Mouse (Mus musculus) cerebellum, adult 2 months (tissue): ENCODE data around the gene Tuba1c. TPM values are rescaled to one million over a fixed set of nuclear protein-coding genes. Genes with fewer than 3 reads are reported as not detected.

Experiments
- DNase-seq, 2 experiments: peaks; one replicate each; pipeline ENCODE4 v3.0.0; 2021
- H3K27ac ChIP-seq: fragments of 200-500 bp; 2 replicates; pipeline ENCODE4 v1.5.1; 2012; ENCODE audit warnings: low read length, control low read depth, inconsistent platforms; ENCODE audit not compliant: insufficient read depth
- H3K27me3 ChIP-seq: fragments of 200-500 bp; 2 replicates; pipeline ENCODE4 v1.6.1; 2012; ENCODE audit warnings: inconsistent platforms, mild to moderate bottlenecking, low read length, moderate library complexity; ENCODE audit not compliant: control insufficient read depth, insufficient read depth
- H3K4me1 ChIP-seq: fragments of 200-500 bp; 2 replicates; pipeline ENCODE4 v1.6.1; 2011; ENCODE audit warnings: low read length; ENCODE audit not compliant: control insufficient read depth, insufficient read depth
- H3K4me3 ChIP-seq: fragments of 200-500 bp; replicated peaks from 2 replicates; pipeline ENCODE3; 2011; ENCODE audit warnings: mild to moderate bottlenecking, low read depth, low read length, control low read depth; ENCODE audit not compliant: insufficient read depth
- CTCF ChIP-seq: fragments of 200-500 bp; IDR thresholded peaks from 2 replicates; pipeline ENCODE4 v1.5.1; 2011; ENCODE audit warnings: low read depth, mild to moderate bottlenecking, control low read depth, low read length, moderate library complexity, borderline replicate concordance; ENCODE audit not compliant: insufficient read depth
- POLR2A ChIP-seq: fragments of 200-500 bp; IDR thresholded peaks from 2 replicates; pipeline ENCODE4 v1.6.1; 2011; ENCODE audit warnings: low read length, control low read depth, borderline replicate concordance; ENCODE audit not compliant: insufficient read depth
- WGBS: fragments of 180-500 bp; shearing (Covaris S2); methylation state at CpG from one replicate; pipeline ENCODE4 v1.1.7; 2018; 5-methylcytosine and 5-hydroxymethylcytosine counted together
- polyA plus RNA-seq: library from polyadenylated mRNA; depleted of rRNA; stranded (reverse); fragments of >200 nt; gene quantifications from 2 replicates; pipeline ENCODE4 v1.2.3, GENCODE M21; 2012

Gene Tuba1c
- polyA plus RNA-seq, 1 experiment, result 6.4 TPM

DNA sequence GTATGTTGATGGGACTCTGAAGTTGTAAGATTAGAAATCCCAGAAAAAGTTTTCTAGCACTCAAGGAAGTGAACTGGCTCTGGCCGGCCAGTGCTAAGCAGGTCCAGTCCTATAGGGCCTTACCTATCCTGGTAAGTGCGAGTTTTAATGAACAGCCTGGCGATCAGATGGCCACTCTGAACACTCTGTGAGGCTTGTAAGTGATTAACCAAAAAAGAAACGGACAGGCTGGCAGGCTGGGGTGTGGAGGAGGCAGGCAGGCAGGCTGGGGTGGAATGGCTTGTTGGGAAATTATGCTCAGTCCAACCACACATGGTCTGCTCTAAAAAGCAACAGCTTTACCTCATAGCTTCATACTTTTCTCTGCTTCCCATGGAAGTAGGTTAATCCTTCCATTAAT is 5.7 kb downstream of the Tuba1c start:
- H3K27me3 ChIP-seq, result no peaks in the 10 kb centered on the region; the same call in 1 of the 2 replicates
- H3K4me1 ChIP-seq, result no peaks in the 10 kb centered on the region
- no peak overlapping the region for H3K27ac ChIP-seq
- H3K4me3 ChIP-seq, result no peak overlapping the region
- no peak for DNase-seq
- TF ChIP-seq CTCF (no peak), POLR2A (no peak)
- WGBS, result 54% methylated on average over 4 of the region's 4 CpGs

DNA sequence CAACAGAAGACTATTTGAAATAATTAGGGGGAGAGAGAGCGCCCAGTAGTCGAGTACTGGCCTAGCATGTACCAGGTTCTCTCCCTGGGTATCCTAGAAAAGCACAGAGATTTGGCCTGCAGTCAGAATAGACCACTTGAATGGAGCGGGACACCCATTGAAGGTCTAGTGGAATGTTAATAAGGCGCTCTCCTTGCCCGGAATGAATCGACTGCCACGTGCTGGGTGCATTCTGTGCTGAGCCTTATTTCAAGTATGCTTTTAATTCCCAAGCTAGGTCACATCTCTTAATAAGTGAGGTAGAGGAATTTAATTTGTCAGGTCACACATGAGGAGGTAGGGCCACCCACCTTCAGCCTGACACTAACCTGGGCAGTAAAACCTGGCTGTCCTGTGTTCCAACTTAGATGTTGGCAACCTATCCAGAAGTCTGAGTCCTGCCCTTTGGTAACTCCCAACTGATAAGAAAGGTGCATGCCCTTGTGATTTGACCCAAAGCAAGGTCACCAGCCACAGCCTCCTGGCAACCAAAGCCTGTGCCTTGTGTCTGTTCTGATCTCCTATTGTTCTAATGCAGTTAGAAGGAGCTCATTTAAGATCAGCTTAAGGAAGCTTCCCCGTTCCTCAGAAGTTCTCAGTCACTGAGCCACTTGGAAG is 6.7 kb downstream of the Tuba1c start:
- WGBS, result 94% methylated on average over 8 of the region's 8 CpGs
- no peak for DNase-seq
- Histone ChIP-seq H3K27me3 (no peaks in the 10 kb centered on the region), H3K4me3 (no peak overlapping the region), H3K4me1 (no peaks in the 10 kb centered on the region), H3K27ac (no peak overlapping the region)
- TF ChIP-seq POLR2A, result no peak
- TF ChIP-seq CTCF, result no peak

DNA sequence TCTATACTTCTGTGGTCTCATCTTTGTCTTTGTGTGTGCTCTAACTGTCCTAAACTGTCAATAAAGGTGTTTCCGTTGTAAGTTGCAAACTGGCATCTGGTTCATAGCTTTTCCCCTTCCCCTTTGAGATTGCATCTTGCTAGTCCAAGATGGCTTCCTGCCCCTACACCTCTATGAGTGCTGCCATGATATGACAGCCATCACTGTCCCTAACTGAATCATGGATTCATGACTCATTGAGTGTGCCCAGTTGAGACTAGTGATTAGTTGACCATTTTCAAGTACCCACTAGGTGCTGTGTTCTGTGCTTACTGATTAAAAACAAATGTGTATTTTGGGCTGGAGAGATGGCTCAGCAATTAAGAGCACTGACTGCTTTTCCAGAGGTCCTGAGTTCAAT is 8.3 kb downstream of the Tuba1c start:
- Histone ChIP-seq H3K27ac (no peak overlapping the region), H3K4me1 (no peaks in the 10 kb centered on the region), H3K4me3 (no peak overlapping the region), H3K27me3 (no peaks in the 10 kb centered on the region)
- DNase-seq, result no peak
- 83% methylated on average over 1 of the region's 1 CpGs for WGBS
- TF ChIP-seq POLR2A, result no peak
- no peak for TF ChIP-seq CTCF

DNA sequence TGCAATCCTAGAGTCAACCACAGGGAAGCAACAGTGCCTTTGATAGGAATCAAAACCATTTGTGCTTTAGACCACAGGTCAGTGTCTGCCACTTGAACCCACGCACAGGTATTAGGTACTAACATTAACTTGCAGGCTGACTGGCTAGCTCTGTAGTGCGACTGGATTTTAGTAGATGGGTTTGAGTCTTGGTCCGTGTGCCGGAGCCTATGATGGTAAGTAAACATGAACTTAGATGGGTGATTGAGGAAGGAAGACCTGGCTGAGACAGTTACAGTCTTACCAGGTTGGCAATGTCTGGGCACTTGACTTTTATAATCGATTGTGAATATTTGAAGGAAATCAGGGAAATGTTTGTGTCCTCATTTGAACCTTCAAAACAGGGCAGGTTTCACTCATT is 9.1 kb downstream of the Tuba1c start:
- WGBS, result 93% methylated on average over 5 of the region's 5 CpGs
- TF ChIP-seq CTCF (no peak), POLR2A (no peak)
- Histone ChIP-seq H3K4me3 (no peak overlapping the region), H3K4me1 (no peaks in the 10 kb centered on the region), H3K27ac (no peak overlapping the region), H3K27me3 (no peaks in the 10 kb centered on the region)
- no peak for DNase-seq

DNA sequence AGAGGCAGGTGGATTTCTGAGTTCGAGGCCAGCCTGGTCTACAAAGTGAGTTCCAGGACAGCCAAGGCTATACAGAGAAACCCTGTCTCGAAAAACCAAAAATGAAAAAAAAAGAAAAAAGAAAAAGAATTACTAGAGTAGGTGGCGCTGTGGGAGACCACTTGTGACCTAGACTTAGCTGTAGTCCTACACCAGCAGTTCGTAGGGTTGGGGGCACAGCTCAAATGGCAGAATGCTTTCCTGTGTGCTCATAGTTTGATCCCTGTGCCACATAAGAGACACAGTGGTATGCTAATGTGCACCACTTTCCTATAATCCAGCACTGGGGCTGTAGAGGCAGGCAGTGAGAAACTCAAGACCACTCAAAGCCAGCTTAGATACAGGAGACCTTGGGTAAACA is 9.6 kb downstream of the Tuba1c start:
- no peak for TF ChIP-seq POLR2A
- TF ChIP-seq CTCF, result no peak
- DNase-seq, result no peak
- H3K4me3 ChIP-seq, result no peak overlapping the region
- H3K27ac ChIP-seq, result no peak overlapping the region
- H3K4me1 ChIP-seq, result no peaks in the 10 kb centered on the region
- no peaks in the 10 kb centered on the region for H3K27me3 ChIP-seq
- 89% methylated on average over 4 of the region's 4 CpGs for whole genome bisulfite sequencing

DNA sequence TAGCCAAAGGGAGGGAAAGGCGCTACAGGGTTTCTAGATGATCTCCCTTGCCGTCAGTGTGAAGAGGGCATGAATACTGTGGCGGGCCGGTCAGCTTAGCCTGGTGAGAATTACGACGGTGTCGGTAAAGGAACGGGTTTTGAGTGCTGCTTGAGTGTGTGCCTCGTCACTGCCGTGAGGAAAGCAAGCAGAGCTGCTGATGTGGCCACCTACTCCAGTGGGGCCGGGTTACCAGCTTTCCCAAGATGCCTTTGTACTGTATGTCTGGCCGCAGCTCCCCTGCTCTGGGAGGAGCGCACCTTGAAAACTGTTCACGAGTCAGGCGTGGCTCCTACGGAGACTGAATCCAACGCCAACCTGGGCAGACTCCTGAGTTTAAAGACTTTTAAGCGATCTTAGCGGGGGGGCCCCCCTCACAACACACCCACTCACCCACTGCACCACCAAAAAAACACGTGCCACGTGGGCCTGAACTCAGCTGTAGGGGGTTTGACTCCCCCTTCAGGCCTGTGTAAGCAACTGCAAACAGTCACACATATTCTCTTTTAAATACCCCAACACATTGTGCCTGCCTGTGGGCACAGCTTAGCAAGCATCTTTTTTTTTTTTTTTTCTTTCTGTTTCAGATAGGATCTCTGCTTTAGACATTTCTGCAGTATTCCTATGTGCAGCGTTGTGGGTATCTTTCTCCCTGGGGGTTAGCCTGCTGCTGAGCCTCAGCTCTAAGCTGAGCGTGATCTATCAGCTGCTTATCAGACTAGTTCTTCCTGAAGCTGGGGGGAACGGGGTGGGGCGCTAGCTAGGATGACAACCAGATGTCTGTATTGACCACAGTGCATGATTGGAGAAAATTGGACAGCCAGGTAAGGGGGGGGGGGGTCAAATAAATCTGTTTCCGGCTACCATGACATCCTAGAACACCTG is 10.6 kb downstream of the Tuba1c start:
- H3K4me3 ChIP-seq, result no peak overlapping the region
- H3K27me3 ChIP-seq, result no peaks in the 10 kb centered on the region
- TF ChIP-seq CTCF (no peak), POLR2A (no peak)
- WGBS, result 76% methylated on average over 26 of the region's 26 CpGs
- no peaks in the 10 kb centered on the region for H3K4me1 ChIP-seq
- DNase-seq, result no peak
- no peak overlapping the region for H3K27ac ChIP-seq

DNA sequence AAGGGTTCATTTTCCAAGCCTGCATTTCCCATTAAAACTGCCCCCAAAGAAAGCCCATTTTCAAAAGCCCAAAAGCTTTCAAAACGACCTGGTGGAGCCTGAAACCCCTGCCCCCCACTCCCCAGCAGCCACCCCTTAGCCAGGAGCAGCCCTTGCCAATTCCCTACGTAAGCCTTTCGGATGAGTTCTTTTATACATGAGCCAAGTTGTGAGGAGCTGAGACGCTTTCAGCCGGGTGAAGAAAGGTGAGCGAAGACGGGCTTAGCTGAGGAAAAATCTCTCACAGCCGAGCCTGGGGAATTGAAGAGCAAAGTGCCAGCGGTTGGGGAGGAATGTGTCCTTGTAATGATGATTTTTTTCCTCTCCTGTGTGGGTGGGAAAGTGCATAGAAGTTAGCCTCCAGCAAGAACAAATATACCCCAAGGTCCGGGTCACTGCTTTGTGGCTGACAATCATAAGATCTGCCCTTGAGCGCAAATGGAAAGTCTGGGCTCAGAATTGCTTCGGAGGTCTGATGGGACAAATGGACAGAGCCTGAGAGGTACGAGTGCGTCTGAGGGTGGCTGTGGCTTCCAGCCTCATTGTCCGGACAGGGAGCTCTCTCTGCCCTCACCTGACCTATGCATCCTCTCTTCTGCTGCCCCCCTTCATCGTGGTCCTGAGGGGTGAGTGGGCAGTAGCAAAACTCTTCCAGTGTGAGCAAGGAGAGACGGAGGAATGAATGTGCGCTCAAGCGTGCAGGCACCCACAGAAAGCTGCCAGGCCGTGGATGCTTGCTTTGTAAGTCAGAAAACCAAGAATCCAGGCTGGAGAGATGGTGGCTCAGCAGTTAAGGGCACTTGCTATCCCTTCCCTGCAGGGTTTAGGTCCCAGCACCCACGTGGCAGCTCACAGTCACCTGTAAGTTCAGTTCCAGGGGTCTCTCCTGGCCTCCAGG is 11.5 kb downstream of the Tuba1c start:
- WGBS, result 32% methylated on average over 21 of the region's 21 CpGs
- no peak for DNase-seq
- Histone ChIP-seq H3K27ac (no peak overlapping the region), H3K4me1 (no peaks in the 10 kb centered on the region), H3K4me3 (no peak overlapping the region), H3K27me3 (no peaks in the 10 kb centered on the region)
- TF ChIP-seq CTCF, result no peak
- TF ChIP-seq POLR2A, result no peak
